Mouse (Mus musculus) ZHBTc4 (cell line): Measurements from ENCODE around the gene Endou.
A peak's percentile ranks its signal among the peaks of the same experiment; 100 is the strongest.

Source experiments
- DNase-seq: peaks from one replicate; pipeline ENCODE4 v3.0.0-alpha.2; 2011; ENCODE audit warnings: low read depth, low spot score

Gene Endou

GRCm38 (mm10) chr15:97755361-97755760, 24.2 kb upstream of the Endou start:
- no peak for DNase-seq

- no peak for DNase-seq
Observed at GRCm38 (mm10) chr15:97754476-97754875, 23.3 kb upstream of the Endou start.

- DNase-seq, result no peak
Observed at GRCm38 (mm10) chr15:97752491-97752890, 21.4 kb upstream of the Endou start.

- peak; percentile 64 for DNase-seq
Observed at GRCm38 (mm10) chr15:97751676-97752075, 20.5 kb upstream of the Endou start.

- DNase-seq, result peak; percentile 36
Observed at GRCm38 (mm10) chr15:97750697-97751096, 19.6 kb upstream of the Endou start.

- DNase-seq, result no peak
Observed at GRCm38 (mm10) chr15:97749841-97750240, 18.7 kb upstream of the Endou start.

GRCm38 (mm10) chr15:97749397-97749796, 18.3 kb upstream of the Endou start:
- no peak for DNase-seq

GRCm38 (mm10) chr15:97748964-97749363, 17.8 kb upstream of the Endou start:
- no peak for DNase-seq

GRCm38 (mm10) chr15:97748309-97748708, 17.2 kb upstream of the Endou start:
- no peak for DNase-seq

GRCm38 (mm10) chr15:97747486-97747885, 16.3 kb upstream of the Endou start:
- DNase-seq, result no peak

GRCm38 (mm10) chr15:97746748-97747147, 15.6 kb upstream of the Endou start:
- no peak for DNase-seq

- no peak for DNase-seq
Observed at GRCm38 (mm10) chr15:97746278-97746677, 15.1 kb upstream of the Endou start.

- DNase-seq, result no peak
Observed at GRCm38 (mm10) chr15:97745331-97745730, 14.2 kb upstream of the Endou start.

GRCm38 (mm10) chr15:97744930-97745329, 13.8 kb upstream of the Endou start:
- no peak for DNase-seq

- DNase-seq, result no peak
Observed at GRCm38 (mm10) chr15:97743961-97744525, 12.9 kb upstream of the Endou start.

GRCm38 (mm10) chr15:97743210-97743609, 12.1 kb upstream of the Endou start:
- no peak for DNase-seq

- no peak for DNase-seq
Observed at GRCm38 (mm10) chr15:97742600-97742999, 11.5 kb upstream of the Endou start.

- DNase-seq, result no peak
Observed at GRCm38 (mm10) chr15:97742074-97742473, 10.9 kb upstream of the Endou start.

GRCm38 (mm10) chr15:97741662-97742061, 10.5 kb upstream of the Endou start:
- DNase-seq, result no peak

GRCm38 (mm10) chr15:97740283-97740732, 9.2 kb upstream of the Endou start:
- DNase-seq, result no peak

GRCm38 (mm10) chr15:97738923-97739322, 7.8 kb upstream of the Endou start:
- no peak for DNase-seq

GRCm38 (mm10) chr15:97731988-97732387, 849 bp upstream of the Endou start:
- DNase-seq, result no peak

- DNase-seq, result no peak
Observed at GRCm38 (mm10) chr15:97730365-97730764, 774 bp downstream of the Endou start.

GRCm38 (mm10) chr15:97728804-97729203, 2.3 kb downstream of the Endou start:
- DNase-seq, result no peak
